Mouse (Mus musculus) NIH3T3 (cell line): ENCODE data around the gene Susd6.
A peak's percentile ranks its signal among the peaks of the same experiment; 100 is the strongest.
"Not testable (repeated sequence)": the region's sequence is repeated elsewhere in the genome, so short reads cannot be mapped to it uniquely, and the experiment has no call there.

Experiments used
- DNase-seq: peaks from one replicate; pipeline ENCODE4 v3.0.0-alpha.2; 2012; ENCODE audit warnings: low read depth

Gene Susd6

GRCm38 (mm10) chr12:80813872-80814271 lies 23.6 kb downstream of the Susd6 start:
- DNase-seq, result no peak

- DNase-seq, result no peak
Observed at GRCm38 (mm10) chr12:80814529-80814928, 24.2 kb downstream of the Susd6 start.

- no peak for DNase-seq
Observed at GRCm38 (mm10) chr12:80815298-80815697, 25.0 kb downstream of the Susd6 start.

GRCm38 (mm10) chr12:80815893-80816292 lies 25.6 kb downstream of the Susd6 start:
- DNase-seq, result no peak

GRCm38 (mm10) chr12:80816380-80817086 lies 26.2 kb downstream of the Susd6 start:
- no peak for DNase-seq

GRCm38 (mm10) chr12:80817697-80818235 lies 27.5 kb downstream of the Susd6 start:
- DNase-seq, result peak; percentile 75

GRCm38 (mm10) chr12:80819020-80819419 lies 28.7 kb downstream of the Susd6 start:
- DNase-seq, result not testable (repeated sequence)

GRCm38 (mm10) chr12:80821312-80822007 lies 31.1 kb downstream of the Susd6 start:
- DNase-seq, result peak; percentile 16

GRCm38 (mm10) chr12:80822533-80822932 lies 32.2 kb downstream of the Susd6 start:
- no peak for DNase-seq

- DNase-seq, result no peak
Observed at GRCm38 (mm10) chr12:80824202-80824601, 33.9 kb downstream of the Susd6 start.

- DNase-seq, result no peak
Observed at GRCm38 (mm10) chr12:80826423-80826822, 36.1 kb downstream of the Susd6 start.

- peak; percentile 22 for DNase-seq
Observed at GRCm38 (mm10) chr12:80827464-80828015, 37.2 kb downstream of the Susd6 start.

GRCm38 (mm10) chr12:80828020-80828419 lies 37.7 kb downstream of the Susd6 start:
- DNase-seq, result no peak

- DNase-seq, result no peak
Observed at GRCm38 (mm10) chr12:80828951-80829350, 38.6 kb downstream of the Susd6 start.

- no peak for DNase-seq
Observed at GRCm38 (mm10) chr12:80830211-80830610, 39.9 kb downstream of the Susd6 start.

- no peak for DNase-seq
Observed at GRCm38 (mm10) chr12:80830820-80831219, 40.5 kb downstream of the Susd6 start.

GRCm38 (mm10) chr12:80832313-80832712 lies 42.0 kb downstream of the Susd6 start:
- DNase-seq, result no peak

GRCm38 (mm10) chr12:80833541-80833940 lies 43.2 kb downstream of the Susd6 start:
- DNase-seq, result no peak

- no peak for DNase-seq
Observed at GRCm38 (mm10) chr12:80834156-80834900, 44.0 kb downstream of the Susd6 start.

- DNase-seq, result no peak
Observed at GRCm38 (mm10) chr12:80834901-80835570, 44.7 kb downstream of the Susd6 start.

GRCm38 (mm10) chr12:80837614-80838013 lies 47.3 kb downstream of the Susd6 start:
- no peak for DNase-seq

GRCm38 (mm10) chr12:80838271-80838670 lies 48.0 kb downstream of the Susd6 start:
- DNase-seq, result no peak
